Mouse (Mus musculus) testis, postnatal 10 days (tissue): ENCODE measurements around the gene Adam8.
A peak's percentile ranks its signal among the peaks of the same experiment; 100 is the strongest.

Experiments
- DNase-seq: peaks from one replicate; pipeline ENCODE4 v3.0.0; 2021; ENCODE audit warnings: low spot score

The Adam8 gene

DNA sequence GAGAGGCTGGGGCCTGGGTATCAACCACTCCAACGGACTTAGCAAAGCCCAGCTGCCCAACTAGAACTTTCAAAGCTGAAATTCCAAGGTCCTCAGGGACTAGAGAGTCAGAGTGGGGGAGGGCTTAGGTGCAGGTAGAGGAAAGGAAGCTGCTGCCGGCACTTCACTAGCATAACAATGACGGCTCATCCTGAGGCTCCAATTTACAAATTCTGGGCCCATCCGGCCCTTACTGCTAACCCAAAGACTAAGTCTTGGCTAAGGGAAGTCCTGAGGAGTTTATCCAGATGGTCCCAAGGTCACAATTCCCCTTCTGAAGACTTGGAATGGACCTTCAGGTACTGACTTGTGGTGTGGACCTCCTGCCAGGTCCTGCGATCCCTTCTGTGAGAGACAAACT, 46.8 kb downstream of the Adam8 start:
- no peak for DNase-seq

- DNase-seq = no peak
Observed at GRCm38 (mm10) chr7:139944291-139945240, 47.8 kb downstream of the Adam8 start.

GRCm38 (mm10) chr7:139943674-139944281, 48.6 kb downstream of the Adam8 start, which contains the start of gene Utf1:
Gene Utf1, plus strand, starts transcription at chr7:139943789.
- peak; percentile 60 for DNase-seq

- DNase-seq = no peak
Observed at GRCm38 (mm10) chr7:139940476-139941209, 51.7 kb downstream of the Adam8 start.

DNA sequence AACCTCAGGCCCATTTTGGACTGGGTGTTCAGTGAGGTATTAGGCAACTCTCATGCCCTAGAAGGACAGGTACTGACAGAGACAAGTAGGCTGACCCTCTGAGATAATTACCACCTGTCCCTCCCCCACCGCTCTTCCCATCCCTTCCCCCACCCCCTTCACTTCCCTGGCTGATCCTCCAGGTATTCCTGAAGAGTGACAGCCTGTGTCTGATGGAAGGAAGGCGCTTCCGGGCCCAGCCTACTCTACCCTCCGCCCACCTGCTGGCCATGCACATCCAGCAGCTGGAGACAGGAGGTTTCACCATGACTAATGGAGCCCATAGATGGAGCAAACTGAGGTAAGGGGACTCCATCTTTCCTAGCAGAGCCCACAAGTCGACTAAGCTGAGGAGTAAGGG, 54.6 kb downstream of the Adam8 start:
- no peak for DNase-seq

DNA sequence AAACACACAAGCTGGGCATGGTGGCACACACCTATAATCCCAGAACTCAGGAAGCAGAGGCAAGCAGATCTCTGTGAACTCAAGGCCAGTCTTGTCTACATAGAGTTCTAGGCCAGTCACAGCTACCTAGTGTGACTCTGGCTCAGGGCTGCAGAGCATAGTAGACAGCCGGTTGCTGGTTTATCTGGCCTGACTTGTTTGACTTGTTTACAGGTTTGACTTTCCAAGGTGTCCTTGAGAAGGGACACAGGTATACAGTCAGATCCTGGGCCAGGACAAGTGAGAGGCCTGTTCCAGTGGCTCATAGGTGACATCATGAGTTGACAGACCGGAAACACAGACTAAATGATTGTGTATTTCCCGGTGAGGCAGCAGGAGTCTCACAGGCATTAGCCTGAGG, 55.2 kb downstream of the Adam8 start:
- DNase-seq = no peak

DNA sequence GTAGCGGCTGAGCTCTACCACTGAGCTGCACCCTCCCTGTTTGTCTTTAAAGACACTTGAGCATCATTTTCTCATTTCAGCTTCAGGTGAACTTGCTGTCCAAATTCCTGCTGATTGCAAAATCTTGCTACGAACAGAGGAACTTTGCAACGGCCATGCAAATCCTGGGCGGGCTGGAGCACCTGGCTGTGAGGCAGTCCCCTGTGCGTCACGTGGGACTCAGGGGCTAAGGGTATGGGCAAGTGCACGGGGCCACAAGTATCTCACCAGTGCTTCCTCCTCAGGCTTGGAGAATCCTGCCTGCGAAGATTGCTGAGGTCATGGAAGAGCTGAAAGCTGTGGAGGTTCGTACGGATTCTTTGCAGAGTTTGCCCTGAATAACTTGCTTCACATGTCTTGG, 55.7 kb downstream of the Adam8 start:
- no peak for DNase-seq

GRCm38 (mm10) chr7:139930732-139931131, 61.6 kb downstream of the Adam8 start:
- DNase-seq = peak; percentile 78
